Mouse (Mus musculus) embryonic facial prominence, embryonic 10.5 days (tissue): ENCODE results near the gene Gm28372. TPM values are rescaled to one million over a fixed set of nuclear protein-coding genes. Genes with fewer than 3 reads are reported as not detected.
"Not testable (repeated sequence)": the region's sequence is repeated elsewhere in the genome, so short reads cannot be mapped to it uniquely, and the experiment has no call there.

Source experiments
- DNase-seq: peaks from one replicate; pipeline ENCODE4 v3.0.0-alpha.2; 2017; ENCODE audit warnings: low spot score
- H3K27ac ChIP-seq: fragments of 300-500 bp; sonication (generic); replicated peaks from 2 replicates; pipeline ENCODE4 v1.5.1; 2016; ENCODE audit warnings: mild to moderate bottlenecking
- H3K27me3 ChIP-seq: fragments of 300-500 bp; sonication (generic); replicated peaks from 2 replicates; pipeline ENCODE4 v1.6.1; 2016; ENCODE audit warnings: low read depth, mild to moderate bottlenecking; ENCODE audit not compliant: poor library complexity, severe bottlenecking
- H3K36me3 ChIP-seq: fragments of 300-500 bp; sonication (generic); replicated peaks from 2 replicates; pipeline ENCODE4 v1.6.1; 2016; ENCODE audit warnings: mild to moderate bottlenecking, moderate library complexity
- H3K4me1 ChIP-seq: fragments of 300-500 bp; sonication (generic); 2 replicates; pipeline ENCODE4 v1.6.1; 2016
- H3K4me3 ChIP-seq: fragments of 300-500 bp; sonication (generic); 2 replicates; pipeline ENCODE4 v1.5.1; 2016; ENCODE audit warnings: mild to moderate bottlenecking, moderate library complexity
- H3K9me3 ChIP-seq: fragments of 300-500 bp; sonication (generic); 2 replicates; pipeline ENCODE4 v1.6.1; 2016; ENCODE audit warnings: mild to moderate bottlenecking
- WGBS: fragments of 180-500 bp; shearing (Covaris S2); methylation state at CpG from one replicate; pipeline ENCODE4 v1.1.7; 2016; 5-methylcytosine and 5-hydroxymethylcytosine counted together
- polyA plus RNA-seq: library from polyadenylated mRNA; unstranded; fragments of >200 nt; fragmentation: Nextera tagmentation; extraction: Ambion mirVana; gene quantifications from 2 replicates; pipeline ENCODE4 v1.2.1, GENCODE M21; 2016

Gm28372 gene
- polyA plus RNA-seq, result 0.08 TPM in 1 of 2 replicates, not detected in the other

DNA sequence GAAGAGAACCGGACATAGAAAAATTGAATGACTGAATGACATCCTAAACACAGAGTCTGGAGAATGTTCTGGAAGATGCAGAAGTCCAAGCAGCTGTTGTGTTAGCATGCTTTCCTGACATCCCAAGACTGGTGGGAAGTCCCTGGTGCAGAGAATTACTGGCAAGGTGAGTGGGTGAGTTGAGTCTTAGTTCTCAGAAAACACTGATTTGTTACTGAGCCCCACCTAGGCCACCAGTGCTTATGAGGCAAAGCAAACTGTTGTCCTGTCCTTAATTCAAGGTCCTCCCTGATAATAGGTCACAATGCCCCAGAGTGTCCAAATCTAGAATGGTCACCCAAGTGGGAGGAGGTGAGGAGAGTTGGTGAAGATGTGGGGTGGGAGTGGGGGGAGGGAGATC, at the start of gene Gm28372, which contains the start of gene 1700020A23Rik:
Gm28372 (plus strand) TSS at position 301 of the 400 bp plus-strand sequence.
1700020A23Rik (plus strand) TSS at position 321 of the 400 bp plus-strand sequence.
- DNase-seq, result no peak
- Histone ChIP-seq H3K27ac (no peak within 1 kb of the TSS), H3K36me3 (no peaks in the 10 kb centered on the region), H3K4me3 (no peak within 1 kb of the TSS), H3K9me3 (no peaks in the 10 kb centered on the region), H3K27me3 (0 out of 2 replicates have a peak, but pooled peaks cover 22% of the 10 kb centered on the region), H3K4me1 (peaks cover 42% of the 10 kb centered on the region)
- WGBS, result 93% methylated on average over 1 of the region's 1 CpGs

DNA sequence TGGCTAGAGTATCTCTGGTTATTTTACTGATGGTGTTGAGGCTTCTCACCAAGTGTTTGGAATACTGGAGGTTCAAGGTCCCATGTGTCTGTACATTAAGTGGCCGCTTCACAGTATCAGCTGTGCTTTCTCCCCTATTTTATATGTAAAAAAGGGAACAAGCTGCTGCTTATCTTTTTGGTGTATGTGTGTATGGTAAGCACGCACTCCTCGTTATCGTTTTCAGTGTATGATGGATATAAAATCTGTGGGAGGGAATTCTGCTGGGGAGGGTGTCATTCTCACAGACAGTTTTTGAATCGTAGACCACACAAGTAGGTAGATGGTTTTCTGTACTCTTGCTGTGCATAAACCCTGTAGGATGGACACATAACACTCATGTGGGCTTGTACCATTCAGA, 47.5 kb upstream of the Gm28372 start:
- WGBS, result 93% methylated on average over 5 of the region's 5 CpGs
- H3K27me3 ChIP-seq, result peaks cover 57% of the 10 kb centered on the region

DNA sequence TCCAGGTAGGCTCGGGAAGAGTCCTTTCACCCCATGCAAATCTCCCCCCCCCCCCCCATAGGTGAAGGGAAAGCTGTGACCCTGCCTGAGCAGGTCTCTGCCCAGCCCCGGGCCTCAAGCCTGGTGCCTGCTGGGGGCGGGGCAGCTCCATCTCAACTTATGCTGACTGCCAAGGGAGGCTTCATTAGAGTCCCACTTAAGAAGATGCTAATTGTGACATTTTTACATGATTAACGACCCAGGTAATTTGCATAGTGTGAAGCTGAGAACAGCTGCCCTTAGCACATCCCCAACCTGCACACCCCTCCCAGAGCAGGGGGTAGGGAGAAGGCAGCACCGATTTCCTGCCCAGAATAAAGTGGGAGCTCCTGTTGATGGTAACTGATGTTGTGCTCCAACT, 46.2 kb upstream of the Gm28372 start:
- Histone ChIP-seq H3K36me3 (no peaks in the 10 kb centered on the region), H3K27me3 (peaks cover 70% of the 10 kb centered on the region)
- WGBS, result 19% methylated on average over 5 of the region's 5 CpGs

More for the DNA sequence above, 47.5 kb upstream of the Gm28372 start:
- no peak overlapping the region for H3K27ac ChIP-seq
- peaks cover 9% of the 10 kb centered on the region for H3K4me1 ChIP-seq
- H3K36me3 ChIP-seq, result no peaks in the 10 kb centered on the region
- no peak overlapping the region for H3K4me3 ChIP-seq
- H3K9me3 ChIP-seq, result no peaks in the 10 kb centered on the region
- no peak for DNase-seq

DNA sequence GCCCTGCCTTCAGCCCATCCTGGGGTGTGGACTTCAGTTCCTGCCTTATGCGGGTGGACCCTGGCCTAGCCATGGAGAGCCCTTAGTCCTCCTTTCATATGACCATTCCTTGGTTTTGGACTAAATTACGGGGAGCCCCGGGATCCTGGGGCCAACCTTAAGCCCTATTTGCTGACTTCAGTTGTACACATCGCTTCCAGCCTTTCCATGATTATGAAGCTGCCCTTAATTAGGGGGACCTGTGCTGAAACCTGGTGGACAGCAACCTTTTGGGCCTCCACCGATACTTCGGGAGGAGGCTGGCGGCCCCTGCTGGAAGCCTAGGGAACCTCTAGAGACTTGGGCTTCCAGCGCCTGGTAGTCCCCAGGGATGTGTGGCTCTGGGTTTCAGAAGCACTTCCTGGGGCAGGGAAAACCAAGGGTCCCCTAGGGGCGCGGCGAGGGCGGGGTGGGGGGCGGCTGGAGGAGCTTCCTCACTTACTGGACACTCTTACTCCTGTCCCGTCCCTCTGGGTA, 42.5 kb upstream of the Gm28372 start:
- H3K36me3 ChIP-seq, result no peaks in the 10 kb centered on the region
- WGBS, result 2% methylated on average over 14 of the region's 14 CpGs
- peaks cover 97% of the 10 kb centered on the region for H3K27me3 ChIP-seq
- no peaks in the 10 kb centered on the region for H3K9me3 ChIP-seq
- peak; percentile 69 for DNase-seq
- H3K27ac ChIP-seq, result no peak overlapping the region
- H3K4me3 ChIP-seq, result peak overlapping the region; percentile 38
- peaks cover 22% of the 10 kb centered on the region for H3K4me1 ChIP-seq

More for the DNA sequence above, 46.2 kb upstream of the Gm28372 start:
- no peak overlapping the region for H3K27ac ChIP-seq
- H3K4me3 ChIP-seq, result no peak overlapping the region
- H3K4me1 ChIP-seq, result peaks cover 13% of the 10 kb centered on the region
- DNase-seq, result no peak
- H3K9me3 ChIP-seq, result no peaks in the 10 kb centered on the region

DNA sequence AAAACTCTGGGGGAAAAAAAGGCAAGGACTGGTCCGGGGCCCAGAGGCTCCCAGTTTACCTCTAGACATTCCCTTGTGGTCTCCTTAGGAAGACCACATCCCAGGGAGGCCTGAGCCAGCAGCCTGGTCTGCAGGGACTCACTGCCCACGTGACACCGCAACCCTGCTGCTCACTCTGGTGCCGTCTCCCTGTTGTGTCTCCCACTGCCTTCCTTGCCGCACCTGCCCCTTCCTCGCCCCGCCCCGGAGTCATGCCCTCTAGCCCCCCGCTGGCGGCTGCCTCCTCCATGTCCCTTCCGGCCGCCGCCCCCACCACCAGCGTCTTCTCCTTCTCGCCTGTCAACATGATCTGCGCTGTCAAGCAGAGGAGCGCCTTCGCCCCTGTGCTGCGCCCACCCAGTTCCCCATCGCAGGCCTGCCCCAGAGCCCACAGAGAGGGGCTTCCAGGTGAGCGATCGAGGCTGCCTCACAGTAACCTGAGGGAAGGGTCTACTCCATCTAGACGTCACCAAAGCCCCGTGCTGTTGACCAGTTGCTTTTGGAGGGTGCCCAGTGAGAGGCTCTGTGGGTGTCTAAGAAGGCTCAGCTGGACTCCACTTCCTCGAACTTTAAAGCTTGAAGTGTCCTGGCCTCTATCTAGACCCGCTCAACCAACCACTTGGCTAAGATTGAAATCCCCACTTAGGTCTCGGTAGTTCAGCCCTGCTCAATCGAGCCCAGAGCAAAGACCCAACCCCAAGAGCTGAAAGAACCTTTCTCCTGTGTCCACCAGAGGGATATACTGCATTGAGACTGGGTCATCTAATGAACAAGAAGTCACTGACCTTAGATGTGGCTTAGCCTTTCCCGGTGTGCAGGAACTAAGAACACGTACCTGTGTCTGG, 39.6 kb upstream of the Gm28372 start:
- peaks cover 73% of the 10 kb centered on the region for H3K27me3 ChIP-seq
- H3K4me3 ChIP-seq, result peak overlapping the region; percentile 59
- no peaks in the 10 kb centered on the region for H3K9me3 ChIP-seq
- DNase-seq, result peak; percentile 48
- WGBS, result 6% methylated on average over 30 of the region's 30 CpGs
- H3K36me3 ChIP-seq, result no peaks in the 10 kb centered on the region
- peaks cover 25% of the 10 kb centered on the region for H3K4me1 ChIP-seq
- H3K27ac ChIP-seq, result peak overlapping the region; percentile 44; the same call in 1 of the 2 replicates

DNA sequence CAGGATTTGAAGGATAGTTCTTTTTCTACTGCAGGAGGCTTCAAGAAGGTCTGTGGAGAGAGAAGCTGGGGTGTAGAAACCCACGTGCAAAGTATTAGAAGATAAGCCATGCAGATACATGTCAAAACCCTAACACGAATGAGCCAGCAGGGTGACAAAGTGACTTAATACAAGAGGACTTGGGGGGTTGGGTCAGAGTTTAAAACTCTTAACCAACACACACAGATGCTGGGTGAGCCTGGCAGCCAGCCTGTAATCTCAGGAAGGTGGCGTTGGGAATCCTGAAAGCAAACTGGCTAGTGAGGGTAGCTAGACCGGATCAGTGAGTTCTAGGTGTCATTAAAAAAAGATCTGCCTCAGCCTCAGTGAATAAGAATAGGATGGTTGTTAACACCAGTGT, 37.7 kb upstream of the Gm28372 start:
- 72% methylated on average over 4 of the region's 4 CpGs for WGBS
- Histone ChIP-seq H3K4me1 (peaks cover 18% of the 10 kb centered on the region), H3K27ac (no peak overlapping the region), H3K36me3 (no peaks in the 10 kb centered on the region), H3K9me3 (no peaks in the 10 kb centered on the region), H3K27me3 (peaks cover 54% of the 10 kb centered on the region), H3K4me3 (no peak overlapping the region)
- DNase-seq, result no peak

DNA sequence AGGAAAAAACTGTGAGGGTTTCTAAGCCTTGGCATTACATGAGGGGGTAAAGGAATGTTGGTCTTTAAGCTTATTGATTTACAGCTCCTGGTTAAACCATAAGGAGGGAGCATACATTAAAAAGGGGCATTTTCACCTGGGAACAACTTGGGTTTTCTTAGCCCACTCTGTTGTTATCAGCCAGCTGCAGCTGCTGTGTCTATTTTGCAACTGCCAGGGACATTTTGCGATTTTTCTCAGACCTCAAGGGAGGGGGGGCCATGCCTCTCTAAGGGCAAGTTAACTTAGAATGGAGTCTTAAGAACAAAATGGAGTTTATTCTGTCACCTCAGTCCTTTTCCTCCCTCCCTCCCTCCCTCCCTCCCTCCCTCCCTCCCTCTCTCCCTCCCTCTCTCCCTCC, 32.0 kb upstream of the Gm28372 start:
- WGBS, result 55% methylated on average over 1 of the region's 1 CpGs
- H3K4me1 ChIP-seq, DNase-seq: not testable (repeated sequence)

DNA sequence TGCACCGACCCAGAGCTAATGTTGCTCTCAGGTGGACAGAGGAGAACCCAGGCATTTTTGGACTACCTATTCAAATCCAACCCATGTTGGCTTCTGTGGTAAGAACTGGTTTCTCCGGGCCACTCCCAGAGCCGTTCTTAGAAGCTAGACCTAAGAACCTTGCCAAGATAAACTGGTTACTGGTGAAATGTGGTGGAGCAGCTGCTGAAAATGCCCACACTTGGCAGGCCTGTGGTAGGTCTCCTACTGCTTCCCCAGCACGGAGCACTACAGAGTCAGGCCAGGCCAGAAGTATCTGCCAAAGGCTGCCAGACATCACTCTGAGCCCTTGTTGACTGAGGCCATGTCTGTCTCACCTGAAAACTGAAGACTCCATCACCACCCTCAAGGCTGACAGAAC, 30.1 kb upstream of the Gm28372 start:
- 0 out of 2 replicates have a peak, but pooled peaks cover 10% of the 10 kb centered on the region for H3K27me3 ChIP-seq
- WGBS, result 85% methylated on average over 4 of the region's 4 CpGs
- H3K36me3 ChIP-seq, result no peaks in the 10 kb centered on the region
- H3K27ac ChIP-seq, result no peak overlapping the region
- H3K4me3 ChIP-seq, result no peak overlapping the region
- DNase-seq, result no peak
- H3K4me1 ChIP-seq, result peaks cover 3% of the 10 kb centered on the region; the same call in 1 of the 2 replicates
- H3K9me3 ChIP-seq, result no peaks in the 10 kb centered on the region

More for the DNA sequence above, 32.0 kb upstream of the Gm28372 start:
- H3K9me3 ChIP-seq, H3K36me3 ChIP-seq, H3K4me3 ChIP-seq, H3K27ac ChIP-seq: not testable (repeated sequence)
- 0 out of 2 replicates have a peak, but pooled peaks cover 14% of the 10 kb centered on the region for H3K27me3 ChIP-seq

DNA sequence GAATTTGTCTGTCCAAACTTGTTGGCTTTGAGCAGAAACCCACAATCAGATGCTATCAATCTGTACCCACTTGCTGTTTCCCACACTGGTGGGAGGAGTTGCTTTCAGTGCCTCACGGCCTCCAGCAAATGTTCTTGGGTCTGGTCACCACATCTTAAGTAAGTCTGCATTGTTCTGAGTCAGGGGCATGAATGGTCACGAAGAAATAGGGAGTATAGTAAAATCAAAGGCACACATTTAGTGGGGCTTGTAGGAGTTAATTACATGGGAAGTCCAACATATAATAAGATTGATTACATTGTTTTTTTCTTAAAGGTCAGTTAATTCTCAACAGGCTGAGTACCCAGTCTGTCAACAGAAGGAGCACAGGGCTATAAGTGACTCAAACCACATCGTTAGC, 21.8 kb upstream of the Gm28372 start:
- no peaks in the 10 kb centered on the region for H3K36me3 ChIP-seq
- no peak overlapping the region for H3K27ac ChIP-seq
- no peaks in the 10 kb centered on the region for H3K27me3 ChIP-seq
- 0 out of 2 replicates have a peak, but pooled peaks cover 2% of the 10 kb centered on the region for H3K9me3 ChIP-seq
- WGBS, result 58% methylated on average over 3 of the region's 3 CpGs
- H3K4me1 ChIP-seq, result 0 out of 2 replicates have a peak, but pooled peaks cover 3% of the 10 kb centered on the region
- no peak overlapping the region for H3K4me3 ChIP-seq
- no peak for DNase-seq

DNA sequence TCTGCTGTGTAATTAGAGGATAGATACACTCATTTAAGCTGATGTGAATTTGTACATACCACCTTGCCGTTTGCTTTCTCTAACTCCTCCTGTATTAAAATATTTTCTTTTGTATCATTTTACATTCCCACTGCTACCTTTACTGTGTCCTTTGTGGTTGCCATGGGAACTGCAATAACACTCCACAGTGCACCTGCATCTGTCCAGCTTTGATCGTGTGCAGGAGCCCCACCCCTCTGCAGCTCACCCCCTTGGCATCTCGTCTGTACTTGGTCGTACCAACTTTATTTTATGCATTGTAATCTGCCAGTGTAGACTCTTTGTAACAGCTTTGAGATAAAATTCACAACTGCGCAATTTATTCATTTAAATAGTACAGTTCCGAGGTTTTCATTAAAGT, 21.1 kb upstream of the Gm28372 start:
- Histone ChIP-seq H3K4me1 (0 out of 2 replicates have a peak, but pooled peaks cover 3% of the 10 kb centered on the region), H3K9me3 (0 out of 2 replicates have a peak, but pooled peaks cover 2% of the 10 kb centered on the region), H3K27ac (no peak overlapping the region), H3K27me3 (no peaks in the 10 kb centered on the region), H3K4me3 (no peak overlapping the region), H3K36me3 (no peaks in the 10 kb centered on the region)
- no peak for DNase-seq
- WGBS, result 81% methylated on average over 6 of the region's 6 CpGs

DNA sequence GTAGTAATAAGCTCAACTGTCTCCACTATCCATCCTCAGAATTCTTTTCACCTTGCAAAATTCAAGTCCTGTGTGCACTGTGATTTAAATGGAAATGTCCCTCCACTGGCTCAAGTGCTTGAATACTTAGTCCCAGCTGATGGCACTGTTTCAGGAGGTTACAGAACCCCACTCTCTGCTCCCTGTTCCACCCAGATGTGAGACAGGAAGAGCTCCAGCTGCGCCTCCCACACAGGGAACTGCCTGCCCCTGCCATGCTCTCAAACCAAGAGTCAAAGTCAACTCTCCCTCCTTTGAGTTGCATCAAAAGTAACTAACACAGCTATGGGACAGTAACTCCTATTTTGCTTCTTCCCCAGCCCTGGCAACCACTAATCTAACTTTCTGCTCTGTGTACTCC, 18.8 kb upstream of the Gm28372 start:
- no peak for DNase-seq
- no peak overlapping the region for H3K4me3 ChIP-seq

DNA sequence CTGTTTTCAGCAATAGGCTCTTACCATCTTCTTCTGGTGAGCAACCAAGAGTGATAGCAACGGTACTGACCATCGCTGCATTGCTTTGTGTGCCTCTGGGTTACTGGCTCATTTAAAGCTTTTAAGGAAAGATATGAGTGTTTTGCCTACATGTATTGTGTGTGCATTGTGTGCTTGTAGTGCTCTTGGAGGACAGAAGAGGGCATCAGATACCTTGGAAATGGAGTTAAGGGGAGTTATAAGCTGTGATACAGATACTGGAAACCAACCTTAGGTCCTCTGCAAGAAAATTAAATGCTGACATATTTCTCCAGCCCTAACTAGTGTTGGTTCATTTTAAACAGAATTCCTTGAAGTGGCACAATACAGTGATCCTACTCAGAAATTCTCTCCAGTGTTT, 16.2 kb upstream of the Gm28372 start:
- 0 out of 2 replicates have a peak, but pooled peaks cover 2% of the 10 kb centered on the region for H3K9me3 ChIP-seq
- no peaks in the 10 kb centered on the region for H3K27me3 ChIP-seq
- no peak overlapping the region for H3K4me3 ChIP-seq
- DNase-seq, result no peak
- H3K4me1 ChIP-seq, result no peaks in the 10 kb centered on the region
- H3K27ac ChIP-seq, result no peak overlapping the region
- WGBS, result 74% methylated on average over 2 of the region's 2 CpGs
- H3K36me3 ChIP-seq, result peaks cover 33% of the 10 kb centered on the region

More for the DNA sequence above, 18.8 kb upstream of the Gm28372 start:
- Histone ChIP-seq H3K27ac (no peak overlapping the region), H3K4me1 (0 out of 2 replicates have a peak, but pooled peaks cover 3% of the 10 kb centered on the region), H3K9me3 (0 out of 2 replicates have a peak, but pooled peaks cover 2% of the 10 kb centered on the region), H3K27me3 (no peaks in the 10 kb centered on the region), H3K36me3 (peaks cover 11% of the 10 kb centered on the region)
- WGBS, result 58% methylated on average over 1 of the region's 1 CpGs
